Mouse (Mus musculus) kidney, postnatal 0 days (tissue): Measurements from ENCODE around the gene Bcl2l13. TPM values are rescaled to one million over a fixed set of nuclear protein-coding genes. Genes with fewer than 3 reads are reported as not detected.
A peak's percentile ranks its signal among the peaks of the same experiment; 100 is the strongest.
"Not testable (repeated sequence)": the region's sequence is repeated elsewhere in the genome, so short reads cannot be mapped to it uniquely, and the experiment has no call there.

Experiments used
- ATAC-seq: fragments of 200-750 bp; cut with Nextera tagmentation; replicated peaks from 2 replicates; pipeline ENCODE4 v1.8.0; 2017; ENCODE audit warnings: low read depth, moderate number of reproducible peaks, moderate TSS enrichment, moderate library complexity; ENCODE audit not compliant: low FRiP score
- DNase-seq: peaks from one replicate; pipeline ENCODE4 v3.0.0-alpha.2; 2016; ENCODE audit warnings: low spot score
- H3K27ac ChIP-seq: fragments of 300-500 bp; sonication (generic); 2 replicates; pipeline ENCODE4 v1.5.1; 2014; ENCODE audit warnings: mild to moderate bottlenecking
- H3K27me3 ChIP-seq: fragments of 300-500 bp; sonication (generic); 2 replicates; pipeline ENCODE4 v1.6.1; 2014; ENCODE audit warnings: low read length, mixed read lengths; ENCODE audit not compliant: insufficient read depth
- H3K36me3 ChIP-seq: fragments of 300-500 bp; sonication (generic); 2 replicates; pipeline ENCODE4 v1.6.1; 2014; ENCODE audit warnings: low read length, mixed read lengths; ENCODE audit not compliant: insufficient read depth
- H3K4me1 ChIP-seq: fragments of 300-500 bp; sonication (generic); replicated peaks from 2 replicates; pipeline ENCODE4 v1.6.1; 2014; ENCODE audit warnings: antibody characterized with exemption, low read length, mixed read lengths; ENCODE audit not compliant: insufficient read depth
- H3K4me2 ChIP-seq: fragments of 300-500 bp; sonication (generic); 2 replicates; pipeline ENCODE4 v1.6.1; 2014; ENCODE audit warnings: mild to moderate bottlenecking, low read length, moderate library complexity, mixed read lengths
- H3K4me3 ChIP-seq: fragments of 300-500 bp; sonication (generic); replicated peaks from 2 replicates; pipeline ENCODE4 v1.5.1; 2014; ENCODE audit warnings: low read depth, low read length
- H3K9ac ChIP-seq: fragments of 300-500 bp; sonication (generic); 2 replicates; pipeline ENCODE4 v1.6.1; 2014; ENCODE audit warnings: low read depth, low read length
- H3K9me3 ChIP-seq: fragments of 300-500 bp; sonication (generic); replicated peaks from 2 replicates; pipeline ENCODE4 v1.6.1; 2016; ENCODE audit warnings: low read length, inconsistent platforms, mixed read lengths
- CTCF ChIP-seq: IDR thresholded peaks from 2 replicates; pipeline ENCODE4 v1.5.1; 2016; ENCODE audit warnings: antibody characterized with exemption, low read depth, mild to moderate bottlenecking, moderate library complexity
- WGBS: fragments of 180-500 bp; shearing (Covaris S2); extraction: QIAGEN DNeasy Blood & Tissue Kit; methylation state at CpG from one replicate; pipeline ENCODE4 v1.1.7; 2014; 5-methylcytosine and 5-hydroxymethylcytosine counted together
- polyA plus RNA-seq: library from polyadenylated mRNA; unstranded; fragments of >200 nt; fragmentation: Nextera tagmentation; extraction: Ambion mirVana; gene quantifications from 2 replicates; pipeline ENCODE4 v1.2.1, GENCODE M21; 2015

Gene Bcl2l13
- polyA plus RNA-seq, 1 experiment from 2014 or later = 22.4 TPM

DNA sequence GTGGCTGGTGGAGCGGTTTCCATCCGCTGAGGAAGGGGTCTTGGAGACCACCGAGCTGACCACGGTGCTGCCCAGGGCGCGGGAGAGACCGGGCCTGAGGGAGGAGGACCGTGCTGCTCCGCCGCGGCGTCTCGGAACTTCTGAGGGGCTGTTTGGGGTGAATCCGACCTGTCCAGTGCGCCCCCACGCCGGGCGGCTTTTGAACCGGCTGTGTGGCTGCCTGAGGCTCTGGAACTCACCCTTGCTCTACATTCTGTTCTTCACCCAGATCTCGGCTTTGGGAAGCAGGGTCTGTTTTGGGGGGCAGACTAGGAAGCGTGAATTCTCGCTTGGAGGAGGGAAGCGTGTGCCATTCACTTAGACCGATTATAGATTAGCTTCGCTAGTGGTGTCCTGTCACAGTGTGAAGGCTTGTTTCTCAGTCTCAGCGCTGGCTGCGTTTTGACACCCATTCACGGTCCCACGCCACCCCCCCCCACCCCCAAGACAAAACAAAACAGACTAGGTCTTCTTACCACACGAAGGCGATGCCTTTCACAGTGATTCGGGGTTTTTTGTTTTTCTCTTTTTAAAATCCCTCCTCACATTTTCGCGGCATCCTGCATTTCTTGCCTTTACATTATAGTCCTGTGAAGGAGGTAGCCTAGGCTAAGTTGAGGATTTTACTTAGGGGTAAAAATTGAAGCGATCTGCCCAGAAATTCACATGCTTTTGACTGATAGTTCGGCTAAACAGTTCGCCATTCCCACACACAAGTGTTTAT is 558 bp downstream of the Bcl2l13 start:
- H3K4me3 ChIP-seq = peak overlapping the region; percentile 71
- H3K9me3 ChIP-seq = no peaks in the 10 kb centered on the region
- 2% methylated on average over 37 of the region's 37 CpGs for WGBS
- peak overlapping the region; percentile 74 for H3K4me2 ChIP-seq
- DNase-seq (peak; percentile 56), ATAC-seq (peak; percentile 64)
- no peaks in the 10 kb centered on the region for H3K27me3 ChIP-seq
- peak overlapping the region; percentile 93 for H3K9ac ChIP-seq
- peak overlapping the region; percentile 96 for H3K27ac ChIP-seq
- H3K36me3 ChIP-seq = no peaks in the 10 kb centered on the region
- no peaks in the 10 kb centered on the region for H3K4me1 ChIP-seq
- TF ChIP-seq CTCF = no peak

DNA sequence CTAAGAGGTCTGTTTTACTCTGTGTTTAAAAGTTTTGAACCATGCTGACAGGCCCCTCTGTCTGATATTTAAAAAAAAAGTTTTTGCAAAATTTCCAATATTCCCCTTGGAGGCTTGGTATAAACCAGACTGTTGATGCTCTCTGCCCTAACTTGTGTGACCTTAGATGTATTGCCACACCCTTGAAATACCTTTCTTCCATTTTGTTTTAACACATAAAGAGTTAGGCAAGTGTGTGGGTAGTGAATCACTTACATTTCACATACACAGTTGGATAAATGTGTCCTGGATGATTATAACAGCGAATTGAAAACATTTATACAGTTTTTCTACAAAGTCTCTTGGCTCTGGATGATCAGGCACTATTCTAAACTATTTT is 1.1 kb downstream of the Bcl2l13 start:
- Histone ChIP-seq H3K4me1 (no peaks in the 10 kb centered on the region), H3K9ac (no peak overlapping the region), H3K4me2 (peak overlapping the region; percentile 74), H3K9me3 (no peaks in the 10 kb centered on the region), H3K27me3 (no peaks in the 10 kb centered on the region), H3K27ac (no peak overlapping the region), H3K4me3 (peak overlapping the region; percentile 71), H3K36me3 (no peaks in the 10 kb centered on the region)
- ATAC-seq (no peak), DNase-seq (no peak)
- WGBS = 71% methylated on average over 1 of the region's 1 CpGs
- TF ChIP-seq CTCF = no peak

GRCm38 (mm10) chr6:120840258-120840657 is 4.2 kb downstream of the Bcl2l13 start:
- Histone ChIP-seq H3K36me3 (no peaks in the 10 kb centered on the region), H3K27me3 (no peaks in the 10 kb centered on the region), H3K27ac (no peak overlapping the region), H3K4me2 (no peak overlapping the region), H3K4me3 (no peak overlapping the region), H3K9me3 (no peaks in the 10 kb centered on the region), H3K9ac (no peak overlapping the region), H3K4me1 (no peaks in the 10 kb centered on the region)
- no peak for ATAC-seq
- DNase-seq = no peak
- WGBS = 96% methylated on average over 7 of the region's 7 CpGs
- no peak for TF ChIP-seq CTCF

- ATAC-seq = no peak
- H3K9me3 ChIP-seq = no peaks in the 10 kb centered on the region
- TF ChIP-seq CTCF = no peak
- 93% methylated on average over 5 of the region's 5 CpGs for WGBS
- H3K9ac ChIP-seq = no peak overlapping the region
- H3K36me3 ChIP-seq = no peaks in the 10 kb centered on the region
- no peak overlapping the region for H3K4me2 ChIP-seq
- no peaks in the 10 kb centered on the region for H3K4me1 ChIP-seq
- DNase-seq = no peak
- H3K27ac ChIP-seq = no peak overlapping the region
- no peaks in the 10 kb centered on the region for H3K27me3 ChIP-seq
- H3K4me3 ChIP-seq = no peak overlapping the region
These were observed 5.7 kb downstream of the Bcl2l13 start for GRCm38 (mm10) chr6:120841754-120842153.

GRCm38 (mm10) chr6:120850720-120851119 is 14.7 kb downstream of the Bcl2l13 start:
- H3K36me3 ChIP-seq, H3K4me2 ChIP-seq, H3K9ac ChIP-seq, H3K4me1 ChIP-seq, H3K27me3 ChIP-seq, DNase-seq, ATAC-seq, H3K27ac ChIP-seq, H3K4me3 ChIP-seq, H3K9me3 ChIP-seq: not testable (repeated sequence)

DNA sequence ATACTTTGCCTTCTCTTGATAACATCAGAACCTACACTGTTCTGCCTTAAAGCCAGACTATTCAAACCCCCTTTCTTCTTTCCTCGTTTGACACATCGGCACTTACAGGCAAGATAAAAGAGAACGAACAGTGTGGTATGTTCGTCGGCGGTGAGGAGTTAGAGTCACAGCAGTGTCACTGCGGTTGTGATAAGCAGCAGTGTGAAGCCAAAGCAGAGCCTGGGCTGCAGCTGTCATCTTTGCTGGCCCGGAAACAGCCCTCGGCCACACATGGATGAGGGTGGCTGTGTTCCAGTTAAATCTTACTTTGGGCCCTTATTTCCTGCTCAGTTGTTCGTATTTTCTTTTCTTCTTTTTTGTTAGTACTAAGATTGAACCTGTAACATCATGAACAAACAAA is 18.4 kb downstream of the Bcl2l13 start:
- Histone ChIP-seq H3K9me3 (no peaks in the 10 kb centered on the region), H3K27ac (no peak overlapping the region), H3K9ac (no peak overlapping the region), H3K36me3 (0 out of 2 replicates have a peak, but pooled peaks cover 2% of the 10 kb centered on the region), H3K4me3 (no peak overlapping the region), H3K27me3 (no peaks in the 10 kb centered on the region), H3K4me1 (no peaks in the 10 kb centered on the region), H3K4me2 (no peak overlapping the region)
- 82% methylated on average over 10 of the region's 10 CpGs for WGBS
- no peak for TF ChIP-seq CTCF
- ATAC-seq (no peak), DNase-seq (no peak)

- Histone ChIP-seq H3K9me3 (no peaks in the 10 kb centered on the region), H3K4me3 (no peak overlapping the region), H3K36me3 (0 out of 2 replicates have a peak, but pooled peaks cover 2% of the 10 kb centered on the region), H3K4me2 (no peak overlapping the region), H3K4me1 (no peaks in the 10 kb centered on the region), H3K27me3 (no peaks in the 10 kb centered on the region), H3K9ac (no peak overlapping the region), H3K27ac (no peak overlapping the region)
- WGBS = 50% methylated on average over 8 of the region's 8 CpGs
- DNase-seq (no peak), ATAC-seq (no peak)
- TF ChIP-seq CTCF = no peak
These were observed 22.3 kb downstream of the Bcl2l13 start for GRCm38 (mm10) chr6:120858217-120858711.
